Mouse (Mus musculus) thymus, adult 2 months (tissue): ENCODE data around the gene Gm8994.

Experiments
- CTCF ChIP-seq: fragments of 200-500 bp; IDR thresholded peaks from 2 replicates; pipeline ENCODE4 v1.5.1; 2012; ENCODE audit warnings: mild to moderate bottlenecking, control low read depth, low read length, moderate library complexity, borderline replicate concordance; ENCODE audit not compliant: control insufficient read depth, poor library complexity, insufficient read depth; ENCODE audit errors: extremely low read depth
- POLR2A ChIP-seq: fragments of 200-500 bp; IDR thresholded peaks from 2 replicates; pipeline ENCODE4 v1.6.1; 2012; ENCODE audit warnings: mild to moderate bottlenecking, low read length, control low read depth, moderate library complexity; ENCODE audit not compliant: control insufficient read depth, poor library complexity, insufficient read depth; ENCODE audit errors: extremely low read depth

DNA sequence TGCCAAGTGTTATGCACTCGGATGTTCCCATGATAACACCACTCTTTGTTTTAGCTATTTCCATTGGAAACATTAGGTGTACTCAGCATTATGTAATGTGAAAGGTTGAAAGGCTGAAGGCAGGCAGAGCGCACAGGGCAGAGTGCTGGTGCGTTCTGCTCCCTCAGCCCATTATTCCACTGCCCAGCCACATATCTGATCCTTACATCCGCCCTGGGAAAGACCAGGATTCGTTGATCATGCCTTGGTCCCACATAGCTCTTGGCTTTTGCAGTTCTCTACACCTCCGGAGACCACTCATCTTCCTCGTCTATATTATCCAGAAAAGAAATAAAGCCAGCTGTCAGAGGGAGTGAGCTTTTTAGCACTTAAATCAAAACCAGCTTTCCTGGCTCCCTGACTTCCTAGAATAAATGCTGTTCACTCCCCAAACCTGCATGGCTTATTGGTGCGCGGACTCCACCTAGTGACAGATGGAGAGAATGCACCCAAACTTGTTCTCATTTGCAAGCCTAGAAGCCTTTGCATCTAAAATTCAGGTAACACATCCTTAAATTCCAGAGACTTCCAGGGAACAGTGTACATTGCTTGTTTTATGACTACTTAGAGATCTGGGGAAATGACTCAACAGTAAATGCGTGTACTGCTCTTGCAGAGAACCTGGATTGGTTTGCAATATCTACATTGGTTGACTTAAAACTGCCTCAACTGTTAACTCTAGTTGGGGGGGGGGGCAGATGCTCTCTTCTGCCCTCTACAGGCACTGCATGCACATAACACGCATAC lies 26.3 kb downstream of the Gm8994 start:
- TF ChIP-seq CTCF (no peak), POLR2A (no peak)
